Mouse (Mus musculus) thymus, postnatal 36 days (tissue): ENCODE results near the gene Ceacam11.
"Not testable (repeated sequence)": the region's sequence is repeated elsewhere in the genome, so short reads cannot be mapped to it uniquely, and the experiment has no call there.

Source experiments
- DNase-seq, 2 experiments: peaks; one replicate each; pipeline ENCODE4 v3.0.0; 2022; ENCODE audit warnings: mixed read lengths in 2 of 2

Ceacam11 gene

DNA sequence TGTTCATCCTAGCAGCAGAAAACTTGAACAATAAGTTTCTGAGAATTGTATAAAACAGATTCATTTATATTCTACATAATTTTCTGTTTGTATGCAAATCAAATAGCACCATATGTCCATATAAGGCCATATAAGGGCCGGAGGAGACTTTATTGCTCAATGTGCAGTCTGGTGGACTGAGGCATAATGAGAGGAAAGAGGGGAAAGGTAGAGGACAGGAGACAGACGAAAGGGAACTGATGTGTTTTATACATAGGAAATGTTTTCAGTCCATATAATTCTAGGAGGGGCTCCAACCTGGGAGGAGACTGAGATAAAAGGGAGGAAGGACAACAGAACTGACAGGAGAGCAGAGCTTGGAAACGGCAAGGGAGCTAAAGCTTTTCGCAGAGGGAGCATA lies at the start of gene Ceacam11:
TSS of gene Ceacam11 (plus strand) at position 301 of the 400 bp plus-strand sequence.
- no peak for DNase-seq

- DNase-seq = not testable (repeated sequence)
Observed at GRCm38 (mm10) chr7:18001131-18001530, 29.2 kb downstream of the Ceacam11 start.

GRCm38 (mm10) chr7:18009589-18009988 lies 37.7 kb downstream of the Ceacam11 start, which contains the start of gene Ceacam13:
Gene Ceacam13, plus strand, starts transcription at chr7:18009889.
- no peak for DNase-seq
